Mouse (Mus musculus) small intestine, adult 2 months (tissue): ENCODE results near the gene Pik3c2g.

Experiments
- CTCF ChIP-seq: fragments of 200-500 bp; IDR thresholded peaks from 2 replicates; pipeline ENCODE4 v1.5.1; 2012; ENCODE audit warnings: low read depth, mild to moderate bottlenecking, control low read depth, inconsistent platforms, low read length, moderate library complexity, mixed read lengths; ENCODE audit not compliant: insufficient replicate concordance, insufficient read length; ENCODE audit errors: extremely low read depth
- POLR2A ChIP-seq: fragments of 200-500 bp; IDR thresholded peaks from 2 replicates; pipeline ENCODE4 v1.6.1; 2012; ENCODE audit warnings: low read depth, mild to moderate bottlenecking, control low read depth, inconsistent platforms, low read length, moderate library complexity

- no peak for TF ChIP-seq POLR2A
- TF ChIP-seq CTCF = no peak
Observed at GRCm38 (mm10) chr6:139984069-139984468, 397.0 kb downstream of the Pik3c2g start.
